Mouse (Mus musculus) heart, adult 18-20 months (tissue): ENCODE data around the gene Slc50a1. TPM values are rescaled to one million over a fixed set of nuclear protein-coding genes. Genes with fewer than 3 reads are reported as not detected.

Experiments
- DNase-seq, 2 experiments: peaks; one replicate each; pipeline ENCODE4 v3.0.0; 2021 to 2022; ENCODE audit warnings: mixed read lengths in 1 of 2
- total RNA-seq, 2 experiments: library from RNA; stranded (reverse); gene quantifications; 2 replicates each; pipeline ENCODE4 v1.2.3; 2021

The Slc50a1 gene
- total RNA-seq, 2 experiments from 2014 or later: 15.6 to 21.6 TPM

- DNase-seq: peak; percentile 87 to 88
These were observed 3.9 kb downstream of the Slc50a1 start for GRCm38 (mm10) chr3:89266439-89266893.

- peak; percentile 55 to 82 for DNase-seq
These were observed 8.0 kb downstream of the Slc50a1 start for GRCm38 (mm10) chr3:89262417-89262816.

GRCm38 (mm10) chr3:89260211-89260610 is 10.2 kb downstream of the Slc50a1 start:
- DNase-seq: no peak

- no peak for DNase-seq
These were observed 11.3 kb downstream of the Slc50a1 start, which contains the start of gene Dpm3 for GRCm38 (mm10) chr3:89259076-89259475. Dpm3 (plus strand) TSS chr3:89259358.

GRCm38 (mm10) chr3:89256177-89256576 is 14.2 kb downstream of the Slc50a1 start:
- peak in 1 of 2 experiments; percentile 66 for DNase-seq

- no peak for DNase-seq
These were observed 15.4 kb downstream of the Slc50a1 start for GRCm38 (mm10) chr3:89254994-89255393.

GRCm38 (mm10) chr3:89251365-89251895 is 18.9 kb downstream of the Slc50a1 start:
- DNase-seq: peak; percentile 80 to 91

- DNase-seq: peak; percentile 82 to 83
These were observed 19.8 kb downstream of the Slc50a1 start for GRCm38 (mm10) chr3:89250435-89251040.

GRCm38 (mm10) chr3:89247466-89247865 is 22.9 kb downstream of the Slc50a1 start:
- no peak for DNase-seq

GRCm38 (mm10) chr3:89246261-89247100 is 23.9 kb downstream of the Slc50a1 start, which contains the start of gene Trim46:
Trim46 (minus strand) TSS chr3:89246309.
- peak; percentile 93 to 94 for DNase-seq

GRCm38 (mm10) chr3:89245688-89246171 is 24.6 kb downstream of the Slc50a1 start, which contains the start of gene Krtcap2:
Krtcap2 (plus strand) TSS chr3:89245966.
- DNase-seq: peak; percentile 54 to 57

GRCm38 (mm10) chr3:89244982-89245687 is 25.2 kb downstream of the Slc50a1 start:
- peak in 1 of 2 experiments; percentile 37 for DNase-seq

- DNase-seq: no peak
These were observed 26.0 kb downstream of the Slc50a1 start for GRCm38 (mm10) chr3:89244158-89244981.

- DNase-seq: peak in 1 of 2 experiments; percentile 40
These were observed 26.8 kb downstream of the Slc50a1 start for GRCm38 (mm10) chr3:89243609-89244008.

- peak; percentile 60 to 68 for DNase-seq
These were observed 28.0 kb downstream of the Slc50a1 start for GRCm38 (mm10) chr3:89242331-89242895.

GRCm38 (mm10) chr3:89238494-89238893 is 31.9 kb downstream of the Slc50a1 start:
- no peak for DNase-seq

GRCm38 (mm10) chr3:89237682-89238081 is 32.7 kb downstream of the Slc50a1 start:
- no peak for DNase-seq

- DNase-seq: no peak
These were observed 33.9 kb downstream of the Slc50a1 start for GRCm38 (mm10) chr3:89236516-89236915.

GRCm38 (mm10) chr3:89233562-89234110 is 36.7 kb downstream of the Slc50a1 start:
- DNase-seq: peak; percentile 39 to 46

GRCm38 (mm10) chr3:89232614-89233013 is 37.8 kb downstream of the Slc50a1 start:
- no peak for DNase-seq
